Mouse (Mus musculus): Measurements from ENCODE around the gene Astn2.

GRCm38 (mm10) chr4:65764275-65764674 is 640.1 kb downstream of the Astn2 start:
- TF ChIP-seq CTCF (IDR thresholded peaks at IDR 0.05; ENCODE audit: low read depth, low read length) (no peak), POLR2A (IDR thresholded peaks at IDR 0.05; ENCODE audit: borderline replicate concordance, low read depth, low read length) (no peak)
